Mouse (Mus musculus): ENCODE measurements around the gene Galnt7.

Gene Galnt7

DNA sequence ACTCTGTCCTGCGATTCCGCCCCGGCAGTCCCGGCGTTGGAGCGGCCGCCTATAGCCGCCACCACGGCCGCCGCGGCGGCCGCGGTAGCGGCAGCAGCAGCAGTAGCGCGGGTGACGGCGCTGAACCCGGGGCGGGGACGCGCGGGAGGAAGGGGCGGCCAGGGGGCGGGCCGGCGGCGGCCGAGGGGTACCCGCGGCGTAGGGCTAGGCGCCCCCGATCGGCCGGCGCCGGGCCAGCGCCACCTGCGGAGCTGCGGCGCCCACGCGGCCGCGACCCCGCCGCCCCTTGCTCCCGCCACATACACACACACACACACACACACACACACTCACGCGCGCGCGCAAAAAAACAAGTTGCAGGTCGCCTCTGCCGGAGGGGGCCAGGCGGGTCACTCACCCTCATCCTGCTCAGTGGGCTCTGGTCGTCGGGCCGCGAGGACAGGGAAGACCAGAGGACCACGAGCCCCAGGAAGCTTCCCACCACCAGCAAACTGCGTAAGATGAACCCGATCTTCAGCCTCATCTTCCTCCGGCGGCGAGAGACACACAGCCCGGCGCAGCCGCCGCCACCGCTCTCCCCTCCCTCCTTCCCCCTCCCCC is at the start of gene Galnt7:
TSS of gene Galnt7 (minus strand) at position 577 of the 600 bp plus-strand sequence.
- DNase-seq, result peak; percentile 47 to 66

DNA sequence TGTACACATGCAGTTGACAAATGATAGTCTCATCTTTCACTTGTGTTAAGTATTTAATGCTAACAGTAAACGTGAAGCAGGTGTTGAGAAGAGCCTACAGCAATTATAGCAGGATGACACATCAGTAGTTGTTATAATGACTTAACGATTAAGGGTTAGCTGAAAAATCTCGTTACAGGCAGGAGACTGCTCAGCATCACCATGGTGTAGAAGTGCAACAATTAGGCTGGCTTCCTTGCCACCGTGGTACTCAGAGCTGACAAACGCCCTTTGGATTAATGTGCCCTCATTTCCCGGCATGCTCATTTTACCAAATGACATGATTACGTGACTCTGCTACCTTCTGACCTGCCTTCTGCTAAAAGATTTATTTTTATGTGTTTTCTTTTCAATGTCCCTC is 35.8 kb upstream of the Galnt7 start:
- no peak for DNase-seq

DNA sequence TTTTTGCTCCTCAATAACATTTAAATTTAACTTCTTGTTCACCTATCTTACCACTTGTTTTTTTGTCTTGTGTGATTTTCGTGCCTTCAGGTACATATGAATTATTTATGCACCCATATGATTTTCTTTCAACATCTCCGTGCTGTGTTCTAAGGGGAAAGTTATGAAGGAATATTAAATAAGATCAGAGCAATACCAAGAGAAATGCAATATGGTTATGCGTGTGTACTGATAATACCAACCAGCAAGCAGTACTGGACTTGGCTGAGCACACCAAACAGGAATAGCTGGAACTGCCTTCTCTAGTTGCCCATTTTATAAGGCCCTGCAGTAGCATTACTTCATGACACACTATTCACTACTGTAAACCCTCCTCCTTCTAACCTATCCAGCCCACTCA is 33.0 kb upstream of the Galnt7 start:
- DNase-seq, result no peak

DNA sequence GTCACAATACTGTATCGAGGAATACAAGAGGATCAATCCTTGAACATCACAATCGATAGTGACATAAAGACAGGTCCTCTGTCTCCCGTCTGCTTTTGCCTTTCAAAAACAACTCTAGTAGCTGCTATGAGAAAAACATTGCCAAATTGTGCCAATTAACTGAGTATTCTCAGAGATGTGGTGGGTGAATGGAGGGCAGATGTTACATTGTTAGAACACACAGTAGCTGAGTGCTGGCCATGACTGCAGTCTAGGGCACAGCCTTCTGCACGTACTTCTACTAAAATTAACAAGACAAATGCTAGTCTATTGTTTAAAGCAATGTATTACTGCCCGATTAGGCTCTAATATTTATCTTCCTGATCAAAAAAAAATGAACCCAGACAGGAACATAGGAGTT is 27.2 kb upstream of the Galnt7 start:
- DNase-seq, result no peak

DNA sequence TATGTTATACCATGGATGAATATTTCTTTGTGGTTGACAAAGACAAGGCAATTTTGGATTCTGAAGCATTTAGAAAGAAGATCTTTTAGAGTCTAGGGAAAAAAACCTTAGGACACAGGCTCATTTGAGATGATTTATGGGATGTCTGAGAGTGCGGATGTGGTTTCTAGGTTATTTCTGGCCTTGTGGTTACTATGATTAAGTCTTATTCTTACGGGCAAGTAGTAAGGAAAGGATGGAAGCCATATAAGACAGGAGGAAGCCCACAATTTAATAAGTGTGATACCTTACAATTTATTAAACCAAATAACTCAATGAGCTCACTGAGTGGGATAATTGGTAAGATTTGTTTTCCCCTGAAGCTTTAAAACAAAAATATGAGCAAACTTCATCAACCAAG is 11.3 kb upstream of the Galnt7 start:
- no peak for DNase-seq

DNA sequence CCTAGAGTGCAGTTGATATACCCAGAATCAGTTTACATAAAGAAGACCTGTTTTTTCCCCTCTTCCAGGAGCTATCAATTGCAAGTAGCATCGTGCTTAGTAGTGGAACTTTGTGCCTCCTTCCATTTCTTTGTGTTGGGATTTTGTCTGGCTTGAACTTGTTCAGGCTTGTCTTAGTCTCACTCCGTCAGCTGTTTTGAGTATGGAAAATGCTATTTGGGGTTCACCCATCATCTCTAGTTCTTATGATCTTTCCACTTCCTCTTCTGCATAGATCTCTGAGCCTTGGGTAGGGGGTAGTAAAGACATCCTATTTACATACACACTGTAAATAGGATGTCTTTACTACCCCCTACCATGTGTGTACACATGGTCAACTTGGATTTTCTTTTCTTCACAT is 7.2 kb upstream of the Galnt7 start:
- no peak for DNase-seq

DNA sequence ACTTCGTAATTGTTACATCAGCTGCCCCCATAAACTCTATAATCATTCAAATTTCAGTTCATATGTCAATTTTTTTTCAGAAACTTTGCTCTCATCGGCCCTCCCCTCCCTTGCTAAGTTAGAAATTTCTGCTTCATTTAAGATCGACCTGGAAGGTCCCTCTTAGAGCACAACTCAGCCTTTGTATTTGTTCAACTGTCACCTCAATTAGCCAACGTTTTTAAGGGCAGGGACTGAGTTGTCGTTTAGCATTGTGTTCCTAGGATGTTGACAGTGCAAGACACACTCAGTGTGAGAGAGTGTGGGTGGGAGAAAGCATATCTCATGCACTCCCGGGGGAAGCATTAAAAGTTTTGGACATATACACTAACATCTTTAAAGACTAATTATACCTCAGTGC is 3.6 kb upstream of the Galnt7 start:
- no peak for DNase-seq

DNA sequence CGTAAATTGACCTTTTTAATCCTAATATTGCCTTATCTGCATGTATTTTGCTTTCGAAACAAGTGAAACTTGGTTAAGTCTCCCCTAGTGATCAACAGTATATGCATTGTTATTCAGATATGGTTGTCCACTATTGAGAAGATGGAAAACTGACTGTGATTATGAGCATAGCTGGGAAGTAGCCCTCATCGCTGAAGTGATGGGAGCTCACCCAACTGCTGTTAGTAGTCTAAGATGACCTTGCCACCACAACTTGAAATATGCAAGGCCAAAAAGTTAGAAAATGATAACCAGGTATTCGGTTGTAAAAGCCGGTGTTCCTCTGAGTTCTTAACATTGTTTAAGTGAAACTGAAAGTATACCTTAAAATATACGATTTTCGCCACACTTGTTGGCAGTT is 1.3 kb upstream of the Galnt7 start:
- DNase-seq, result no peak

DNA sequence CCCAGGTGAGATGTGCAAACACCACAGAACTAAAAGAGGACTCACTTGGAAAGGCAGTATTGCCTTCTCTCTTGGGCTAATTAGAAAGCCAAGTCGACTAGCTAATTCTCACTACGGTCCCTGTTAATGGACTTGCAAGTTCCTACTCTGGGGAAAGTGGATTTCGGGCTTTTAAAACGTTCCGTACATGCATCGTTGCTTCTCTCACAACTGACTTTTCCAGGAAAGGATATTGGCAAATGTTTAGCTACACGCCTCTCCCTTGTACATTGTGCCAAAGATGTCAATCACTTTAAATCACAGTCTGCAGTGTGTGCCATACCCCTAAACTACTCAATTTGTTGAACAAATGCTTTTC is 915 bp upstream of the Galnt7 start:
- no peak for DNase-seq

DNA sequence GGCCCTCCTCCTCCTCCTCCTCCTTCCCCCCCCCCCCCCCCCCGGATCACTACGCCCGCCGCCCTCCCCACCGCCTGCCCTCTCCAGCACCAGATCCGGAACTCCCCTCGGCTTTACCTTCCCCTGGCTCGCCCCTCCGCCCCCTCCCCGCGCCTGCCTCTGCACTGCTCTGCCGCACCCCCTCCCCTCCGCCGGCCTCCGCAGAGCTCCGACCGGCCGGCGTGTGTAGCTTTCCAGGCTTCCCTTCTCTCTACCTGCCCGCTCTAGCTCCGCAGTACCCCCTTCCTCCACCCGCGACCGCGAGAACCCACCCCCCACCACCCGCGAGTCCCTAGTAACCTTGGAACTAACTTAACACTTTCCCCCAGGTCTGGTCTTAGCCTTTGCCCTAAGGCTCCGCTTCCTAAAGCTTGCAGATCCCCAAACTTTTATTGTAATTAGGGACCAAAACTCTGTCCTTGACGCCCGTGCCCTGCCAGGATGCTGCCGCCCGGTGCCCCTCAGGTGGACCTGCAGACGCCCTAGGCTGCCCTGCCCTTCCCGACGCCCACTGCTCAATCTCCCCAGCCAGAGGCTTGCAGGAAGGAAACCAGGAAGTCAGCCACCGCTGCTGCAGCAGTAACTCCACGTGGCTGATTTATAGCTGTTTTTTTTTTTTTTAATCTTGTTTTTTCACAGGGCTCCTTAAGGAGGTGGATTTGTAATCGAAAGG is 380 bp upstream of the Galnt7 start:
- DNase-seq, result peak; percentile 56 to 57

DNA sequence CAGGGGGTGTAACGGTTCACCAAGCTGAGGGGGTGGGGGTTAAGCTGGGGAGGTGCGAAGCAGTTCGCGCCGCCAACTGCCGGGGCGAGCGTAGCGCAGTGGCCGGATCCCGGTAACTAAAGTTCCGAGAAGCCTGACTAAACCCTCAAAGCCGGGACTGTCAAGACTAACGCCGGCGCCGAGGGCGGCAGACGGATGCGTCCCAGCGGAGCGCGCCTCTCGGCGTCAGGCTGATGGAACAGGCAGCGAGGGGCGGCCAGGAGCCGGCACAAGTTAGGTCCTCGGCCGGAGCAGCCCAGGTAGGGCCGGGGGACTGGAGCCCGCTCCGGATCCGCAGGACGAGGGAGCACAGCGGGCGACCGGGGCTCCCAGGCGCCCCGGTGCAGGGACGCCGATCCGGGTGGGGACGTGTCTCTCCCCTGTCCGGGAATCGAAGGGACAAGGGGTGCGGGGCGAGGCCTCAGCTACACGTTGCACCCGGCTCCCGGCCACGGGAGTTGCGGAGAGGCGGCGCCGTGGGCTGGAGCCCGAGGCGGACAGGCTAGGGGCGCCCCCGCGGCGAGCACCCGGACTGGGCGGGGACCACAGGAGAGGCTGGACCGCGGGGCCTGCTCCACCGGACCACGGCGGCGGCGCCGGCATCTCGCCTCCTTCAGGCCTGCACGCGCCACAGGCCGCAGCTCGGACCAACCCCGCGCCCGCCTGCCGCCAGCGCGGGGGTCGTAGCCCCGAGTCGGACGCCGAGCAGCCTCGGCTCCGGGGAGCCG is 960 bp downstream of the Galnt7 start:
- DNase-seq, result peak; percentile 57 to 61

DNA sequence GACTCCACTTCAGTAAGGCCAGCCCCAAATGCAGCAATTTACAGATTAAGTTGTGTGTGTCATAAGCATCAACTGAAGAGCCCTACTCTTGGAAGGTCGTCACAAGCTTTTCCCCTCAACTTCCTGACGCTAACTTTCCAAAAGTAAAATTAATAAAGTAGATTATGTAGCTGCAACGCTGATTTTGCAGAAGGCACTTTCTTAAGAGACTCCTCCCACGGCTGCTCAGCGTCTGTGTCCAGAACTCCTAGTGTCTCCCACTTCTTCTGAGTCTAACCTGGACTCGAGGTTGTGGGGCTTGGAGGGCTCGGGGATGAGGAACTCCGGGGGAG is 1.5 kb downstream of the Galnt7 start:
- DNase-seq, result no peak

DNA sequence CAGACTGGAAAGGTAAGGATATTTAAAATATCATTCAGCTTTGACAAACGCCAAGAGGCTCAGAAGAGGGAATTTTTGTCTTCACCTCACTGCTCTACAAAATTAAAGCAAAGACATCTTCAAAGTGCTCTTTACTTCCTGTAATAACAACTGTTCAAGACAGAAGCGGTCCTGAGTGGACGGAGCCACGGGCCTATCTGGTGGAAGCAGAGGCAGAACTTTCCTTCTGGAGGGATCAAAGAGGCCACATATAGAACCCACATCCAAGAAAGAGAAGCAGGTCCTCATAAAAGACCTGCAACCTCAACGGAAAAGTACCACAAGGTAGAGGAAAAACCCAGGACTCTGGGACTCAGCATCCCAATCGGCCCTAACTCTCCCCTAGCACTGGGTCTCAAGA is 2.6 kb downstream of the Galnt7 start:
- DNase-seq, result no peak

DNA sequence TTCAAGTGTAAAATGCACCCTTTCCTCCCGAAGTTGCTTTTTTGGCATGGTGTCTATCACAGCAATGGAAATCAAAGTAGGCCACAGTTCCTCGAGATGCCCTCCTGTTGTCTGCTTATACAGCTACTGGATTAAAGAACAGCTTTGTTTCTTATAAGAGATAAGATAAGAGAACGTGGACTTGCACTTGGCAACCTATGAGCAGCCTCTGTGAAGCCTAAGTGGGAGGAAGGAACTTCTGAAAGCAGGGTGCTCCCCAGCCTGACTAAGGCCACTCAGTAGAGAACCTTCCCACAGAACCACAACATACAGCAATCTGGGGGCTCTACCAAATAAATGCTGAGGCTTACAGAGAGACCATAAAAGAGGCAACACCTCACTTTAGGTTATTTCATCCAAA is 5.3 kb downstream of the Galnt7 start:
- DNase-seq, result no peak

DNA sequence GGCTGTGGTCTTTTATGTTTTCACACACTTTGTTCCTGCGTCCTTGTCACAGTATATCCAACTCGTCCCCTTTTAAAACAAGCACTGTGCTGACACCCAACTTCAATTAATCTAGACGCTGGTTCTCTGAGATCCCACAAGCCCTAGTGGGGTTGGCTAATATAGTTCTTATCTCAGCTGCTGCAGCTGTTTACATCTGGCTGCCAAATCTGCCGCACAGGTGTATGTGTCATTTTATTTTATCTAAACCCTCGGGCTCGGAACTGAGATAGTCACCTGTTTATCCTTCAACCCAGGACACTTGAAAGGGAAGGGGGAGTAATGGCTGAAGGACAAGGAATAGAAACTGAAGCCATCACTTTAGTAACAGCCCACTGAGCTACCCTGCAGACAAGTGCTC is 8.6 kb downstream of the Galnt7 start:
- no peak for DNase-seq

DNA sequence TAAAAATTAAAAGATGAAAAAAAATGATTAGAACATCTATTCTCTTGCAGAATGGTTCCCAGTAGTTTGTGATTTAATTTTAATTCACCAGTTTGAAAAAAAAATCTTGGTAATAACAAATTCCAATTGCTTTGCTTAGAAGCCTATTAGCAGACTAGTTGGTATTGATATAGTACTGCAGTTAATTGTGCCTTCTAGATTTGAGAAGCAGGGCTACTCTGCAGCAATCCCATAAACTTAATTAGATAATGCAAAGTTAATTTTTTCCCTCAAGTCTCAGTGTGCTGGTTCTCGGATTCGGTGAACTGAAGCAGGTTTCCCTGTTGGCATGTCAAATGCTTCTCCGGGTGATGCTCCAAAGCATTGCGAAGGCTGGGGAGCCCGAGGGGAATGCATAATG is 10.1 kb downstream of the Galnt7 start:
- no peak for DNase-seq

DNA sequence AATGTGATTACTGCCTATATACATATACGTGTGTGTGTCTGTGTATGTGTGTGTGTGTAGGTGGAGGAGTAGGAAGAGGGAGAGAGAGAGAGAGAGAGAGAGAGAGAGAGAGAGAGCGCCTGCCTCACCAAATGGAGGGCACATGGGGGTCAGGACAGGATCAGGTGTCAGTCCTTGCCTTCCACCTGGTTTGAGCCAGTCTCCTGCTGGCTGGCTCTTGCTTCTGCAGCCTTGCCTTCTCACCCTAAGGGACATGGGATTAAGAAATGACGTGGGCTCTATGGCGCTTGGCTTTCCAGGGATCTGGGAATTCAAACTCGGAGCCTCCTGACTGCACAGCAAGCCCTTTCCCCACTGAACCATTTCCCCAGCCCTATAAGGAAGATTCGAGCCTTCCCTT is 13.9 kb downstream of the Galnt7 start:
- DNase-seq, result no peak

DNA sequence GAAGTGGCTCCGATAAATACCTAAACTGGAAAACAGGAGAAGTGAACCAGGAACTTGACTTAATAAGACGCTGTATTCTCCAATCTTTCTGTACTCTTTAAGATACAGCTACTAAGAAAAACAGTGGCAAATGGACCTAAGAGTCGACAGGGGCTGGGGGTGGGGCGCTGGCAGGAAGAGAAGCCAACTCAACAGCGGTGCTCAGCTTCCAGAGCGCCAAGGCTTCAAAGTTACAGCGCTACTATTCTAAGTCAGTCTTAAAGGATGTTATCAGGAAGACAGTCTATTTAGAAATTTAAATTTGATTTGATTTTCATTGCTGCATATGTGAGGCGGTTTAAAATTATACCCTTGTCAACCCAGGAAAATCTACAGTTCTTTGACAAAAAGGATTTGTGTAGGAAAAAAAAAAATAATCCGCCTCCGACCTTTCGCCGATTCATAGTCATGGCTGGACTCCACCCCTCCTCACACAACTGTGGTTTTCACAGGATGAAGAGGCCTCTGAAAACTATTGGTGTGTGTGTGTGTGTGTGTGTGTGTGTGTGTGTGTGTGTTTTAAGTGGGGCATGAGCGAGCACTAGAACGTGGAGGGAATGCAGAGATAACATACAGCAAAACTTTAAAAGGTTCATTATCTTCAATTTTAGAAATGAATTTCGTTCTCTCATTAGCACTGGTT is 15.1 kb downstream of the Galnt7 start:
- no peak for DNase-seq

DNA sequence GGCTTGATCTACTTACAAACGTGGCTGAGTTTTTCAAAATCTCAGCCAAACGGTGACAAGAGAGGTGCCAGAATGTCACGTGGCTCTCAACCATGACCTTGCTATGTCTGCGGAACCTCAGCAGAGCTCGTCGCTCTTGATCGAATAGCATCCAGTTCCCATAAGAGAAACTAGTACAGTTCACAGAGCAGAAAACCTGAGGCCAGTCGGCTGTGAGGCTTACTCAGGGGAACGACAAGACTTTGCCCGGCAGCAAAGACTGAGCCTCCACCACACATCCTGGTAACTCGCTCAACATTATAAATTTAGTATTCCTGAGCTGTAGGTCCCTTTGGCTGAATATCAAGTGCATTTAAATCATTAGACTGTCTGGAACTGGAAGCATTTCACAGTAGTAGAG is 16.1 kb downstream of the Galnt7 start:
- no peak for DNase-seq

DNA sequence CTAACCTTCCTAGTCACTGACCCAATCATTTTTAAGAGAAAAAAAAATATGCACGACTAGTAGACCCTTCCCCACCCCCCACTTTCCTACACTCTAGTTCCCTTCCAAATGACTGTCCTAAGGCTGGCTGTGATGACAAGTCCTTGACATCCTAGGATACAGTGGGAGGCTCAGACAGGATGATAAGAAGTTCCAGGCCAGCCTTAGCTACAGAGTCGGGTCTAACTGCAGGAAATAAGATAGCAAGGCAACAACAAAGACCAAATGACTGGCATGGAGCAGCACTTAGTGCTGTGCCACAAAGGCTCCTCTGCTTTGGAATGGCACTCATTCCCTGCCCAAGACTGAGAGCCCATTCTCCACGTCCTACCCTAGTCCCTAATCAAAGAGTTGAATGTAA is 16.6 kb downstream of the Galnt7 start:
- DNase-seq, result no peak

DNA sequence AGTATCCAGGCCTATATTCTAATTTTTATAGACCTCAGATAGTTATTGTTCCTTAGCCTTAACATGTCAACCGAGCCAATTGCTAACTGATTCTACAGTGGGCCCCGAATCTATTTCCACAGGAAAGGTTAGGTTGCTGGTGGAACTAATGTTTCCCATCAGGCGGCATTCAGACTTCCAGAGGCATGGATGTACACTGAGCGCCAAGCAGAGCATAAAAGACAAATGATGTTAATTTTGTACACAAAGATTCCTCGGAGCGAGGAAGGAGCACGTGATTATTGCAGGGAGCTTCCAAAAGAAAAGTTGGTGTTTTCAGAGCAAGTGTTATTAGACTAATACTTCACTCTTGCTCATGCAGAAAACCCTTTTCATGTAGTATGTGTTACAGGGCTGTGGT is 21.1 kb downstream of the Galnt7 start:
- DNase-seq, result no peak

DNA sequence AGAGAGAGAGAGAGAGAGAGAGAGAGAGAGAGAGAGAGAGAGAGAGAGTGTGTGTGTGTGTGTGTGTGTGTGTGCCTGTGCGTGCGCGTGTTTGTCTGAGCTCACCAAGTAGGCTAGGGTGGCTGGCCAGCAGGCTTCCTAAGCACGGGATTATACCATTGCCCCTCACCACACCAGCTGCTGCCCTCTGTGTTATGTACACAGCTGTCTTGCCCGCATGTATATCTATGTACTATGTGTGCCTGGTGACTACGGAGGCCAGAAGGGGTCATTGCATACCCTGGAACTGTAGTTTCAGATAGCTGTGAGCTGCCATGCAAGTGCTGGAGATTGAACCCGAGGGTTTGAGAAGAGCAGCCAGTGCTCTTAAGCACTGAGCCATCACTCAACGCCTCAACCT is 22.7 kb downstream of the Galnt7 start:
- no peak for DNase-seq

DNA sequence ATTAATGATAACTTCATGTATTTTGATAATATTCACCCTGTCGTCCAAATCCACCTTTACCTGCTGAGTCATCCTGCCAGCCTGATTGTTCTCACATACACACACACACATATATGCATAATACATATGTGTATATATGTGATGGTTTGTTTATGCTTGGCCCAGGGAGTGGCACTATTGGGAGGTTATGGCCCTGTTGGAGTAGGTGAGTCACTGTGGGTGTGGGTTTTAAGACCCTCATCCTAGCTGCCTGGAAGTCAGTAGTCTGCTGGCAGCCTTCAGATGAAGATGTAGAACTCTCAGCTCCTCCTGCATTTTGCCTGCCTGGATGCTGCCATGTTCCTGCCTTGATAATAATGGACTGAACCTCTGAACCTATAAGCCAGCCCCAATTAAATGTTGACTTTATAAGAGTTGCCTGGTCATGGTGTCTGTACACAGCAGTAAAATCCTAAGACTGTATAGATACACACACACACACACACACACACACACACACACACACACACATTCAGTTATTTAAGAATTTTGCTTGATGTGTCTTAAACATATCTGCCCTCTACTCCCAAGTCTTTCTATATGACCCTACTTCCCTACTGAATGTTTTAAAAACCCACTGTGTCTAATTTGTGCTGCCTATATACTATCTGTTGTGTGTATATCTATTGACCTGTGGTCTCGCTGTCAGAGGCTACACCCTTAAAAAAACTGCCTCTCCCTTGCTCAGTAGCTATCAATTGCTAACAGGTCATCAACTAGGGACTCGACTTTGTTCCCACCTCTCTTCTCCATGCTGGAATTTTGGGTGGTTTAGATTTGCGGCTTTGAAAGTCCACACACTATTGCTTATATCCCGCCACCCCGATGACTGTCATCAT is 23.8 kb downstream of the Galnt7 start:
- no peak for DNase-seq

All from thymus, adult 18-20 months (tissue).